Mouse (Mus musculus): ENCODE measurements at regions not wholly inside any gene's neighbourhood (a gene's known extent, or its start where the extent isn't known, plus 50 kb on each side); places are given as distances from the start of the nearest gene placed in this dataset.
A peak's percentile ranks its signal among the peaks of the same experiment; 100 is the strongest.

DNA sequence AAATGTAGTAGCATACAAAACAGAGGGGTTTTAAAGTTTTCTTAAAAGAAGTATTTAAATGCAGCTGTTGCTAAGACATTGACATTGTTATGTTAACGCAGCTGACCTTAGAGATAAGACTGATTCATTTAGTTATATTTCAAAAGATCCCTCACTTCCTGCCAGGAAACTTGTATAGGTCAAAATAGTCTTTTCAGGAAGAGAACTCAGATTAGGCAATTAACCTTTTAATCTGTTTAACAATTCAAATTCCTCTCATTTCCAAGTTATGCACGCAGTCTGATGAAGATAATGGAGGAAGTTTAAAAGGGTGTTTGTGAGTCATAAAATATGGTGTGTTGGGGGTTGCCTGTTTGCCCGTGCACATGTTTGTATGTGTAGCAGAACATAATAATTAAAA, 448.5 kb downstream of the Tmtc2 start:
- no peak for DNase-seq (ENCODE audit: low spot score in 2 of 2)

DNA sequence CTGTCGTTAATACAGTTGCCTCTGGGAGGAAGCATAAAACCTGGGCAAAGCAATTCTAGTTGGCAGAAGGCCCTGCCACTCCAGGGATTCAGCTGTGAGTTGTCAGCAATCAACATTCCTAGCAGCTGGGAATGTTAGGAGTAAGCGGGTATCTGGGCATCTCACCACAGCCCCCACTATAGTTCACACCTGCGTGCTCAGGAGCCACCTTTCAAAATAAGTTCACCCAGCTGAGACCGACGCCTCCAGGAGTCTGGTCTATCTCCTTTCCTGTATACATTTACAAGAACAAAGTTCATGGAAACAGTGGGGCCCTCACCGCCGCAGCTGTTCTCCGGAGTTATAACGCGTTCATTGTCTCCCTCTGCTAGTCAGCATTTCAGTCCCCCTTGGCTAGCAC, 454.0 kb downstream of the Tmtc2 start:
- no peak for DNase-seq (ENCODE audit: low spot score in 2 of 2)

DNA sequence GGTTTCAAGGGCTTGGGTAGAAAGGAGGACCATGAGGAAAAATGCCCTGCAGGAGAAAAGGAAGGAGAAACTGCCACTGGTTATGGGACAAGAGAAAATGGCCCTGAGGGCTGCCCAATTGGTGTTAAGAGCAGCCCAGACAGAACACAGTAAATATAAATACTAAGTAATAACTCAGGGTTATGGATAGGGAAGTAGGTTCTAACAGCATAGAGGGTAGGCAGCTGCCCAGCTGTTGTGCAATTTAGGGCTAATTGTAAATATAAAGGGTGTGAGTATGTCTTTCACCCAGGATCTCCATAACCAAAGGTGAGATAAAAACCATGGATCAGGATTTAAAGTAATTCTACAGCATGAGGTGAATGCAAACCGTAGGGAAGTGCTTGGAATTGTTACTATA, 458.1 kb downstream of the Tmtc2 start:
- DNase-seq (ENCODE audit: low spot score in 2 of 2), result no peak

DNA sequence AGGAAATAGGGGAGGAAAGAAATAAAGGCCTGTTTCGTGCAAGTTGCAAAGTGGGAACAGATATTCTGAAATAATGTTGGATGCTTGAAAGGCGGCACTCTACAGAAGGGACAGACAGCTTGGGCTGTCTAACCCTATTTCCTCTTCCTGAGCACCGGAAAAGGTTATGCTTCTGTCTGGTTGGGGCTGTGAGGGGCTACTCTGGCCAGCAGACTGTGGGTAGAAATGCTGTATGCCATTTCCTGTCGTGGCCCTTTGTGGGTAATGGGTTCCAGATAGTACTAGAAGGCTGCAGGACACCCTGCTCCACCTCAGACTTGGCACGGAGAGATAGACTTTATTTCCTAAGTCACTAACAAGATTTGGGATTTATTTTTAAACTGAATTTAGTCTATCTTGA, 459.3 kb downstream of the Tmtc2 start:
- DNase-seq (ENCODE audit: low spot score in 2 of 2), result no peak

DNA sequence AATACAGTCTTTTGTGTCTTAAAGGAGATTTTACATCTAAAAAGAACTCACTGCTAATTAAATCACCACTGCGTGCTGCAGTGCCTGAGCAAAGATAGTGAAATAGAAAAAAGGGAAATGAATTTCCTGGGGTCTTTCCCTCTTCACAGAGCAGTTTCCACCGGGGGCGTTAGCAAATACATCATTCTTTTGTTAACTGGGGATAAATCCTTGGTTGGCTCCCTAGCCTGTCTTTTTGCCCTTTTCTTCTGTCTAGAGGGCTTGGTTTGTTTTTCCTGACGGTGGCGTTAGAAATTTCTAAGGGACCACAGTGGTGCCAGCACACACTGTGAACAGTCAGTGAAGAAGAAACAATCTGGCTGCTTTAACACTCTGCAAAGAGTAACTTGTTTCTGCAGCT, 464.0 kb downstream of the Tmtc2 start:
- DNase-seq (ENCODE audit: low spot score in 2 of 2), result no peak

DNA sequence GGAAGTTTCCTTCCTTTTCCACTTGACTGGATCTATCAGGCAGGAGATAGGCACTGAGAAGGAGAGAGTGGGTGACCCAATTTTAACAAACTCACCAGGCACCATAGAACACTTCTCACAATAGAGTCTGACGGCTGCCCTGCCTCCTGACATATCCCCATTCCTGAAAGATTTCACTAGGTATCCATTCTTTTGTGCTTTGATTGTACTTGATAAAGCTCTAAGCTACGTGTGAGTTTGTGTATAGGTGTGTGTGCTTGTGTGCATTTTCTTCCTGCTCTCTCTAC, 477.3 kb downstream of the Tmtc2 start:
- DNase-seq (ENCODE audit: low spot score in 2 of 2), result no peak

DNA sequence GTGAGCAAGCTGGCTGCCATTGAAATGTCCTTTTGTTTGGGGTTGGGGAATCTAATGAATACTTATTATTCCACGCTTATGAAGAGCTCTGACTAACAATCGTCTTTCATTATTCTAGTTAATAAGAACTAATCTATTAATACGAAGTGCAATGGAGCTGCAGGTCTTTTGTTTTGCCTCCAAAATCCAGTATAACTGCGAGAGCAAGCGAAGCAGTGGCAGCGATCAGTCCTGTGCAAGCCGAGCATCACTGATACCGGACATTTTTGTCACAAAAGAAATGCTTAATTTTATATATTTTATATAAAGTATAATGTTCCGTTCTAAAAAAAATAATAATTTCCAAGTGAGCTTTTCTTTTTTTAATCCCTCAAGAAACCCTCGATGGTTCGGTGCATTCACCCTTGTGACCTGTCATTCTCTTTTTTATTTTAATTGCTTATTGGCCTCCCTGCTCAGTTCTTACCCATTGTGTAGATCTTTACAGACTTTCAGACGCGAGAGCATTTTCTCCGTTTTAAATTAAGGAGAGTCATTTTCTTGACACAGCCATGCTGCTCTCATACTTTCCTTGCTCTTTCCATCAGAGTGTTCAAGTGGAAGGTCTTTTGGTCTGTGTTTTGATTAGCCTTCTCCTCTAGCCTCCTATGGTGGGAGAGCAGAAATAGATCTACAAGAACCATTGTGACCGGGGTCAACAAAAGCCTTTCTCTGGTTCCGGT, 477.8 kb downstream of the Tmtc2 start:
- DNase-seq (ENCODE audit: low spot score in 2 of 2), result no peak

DNA sequence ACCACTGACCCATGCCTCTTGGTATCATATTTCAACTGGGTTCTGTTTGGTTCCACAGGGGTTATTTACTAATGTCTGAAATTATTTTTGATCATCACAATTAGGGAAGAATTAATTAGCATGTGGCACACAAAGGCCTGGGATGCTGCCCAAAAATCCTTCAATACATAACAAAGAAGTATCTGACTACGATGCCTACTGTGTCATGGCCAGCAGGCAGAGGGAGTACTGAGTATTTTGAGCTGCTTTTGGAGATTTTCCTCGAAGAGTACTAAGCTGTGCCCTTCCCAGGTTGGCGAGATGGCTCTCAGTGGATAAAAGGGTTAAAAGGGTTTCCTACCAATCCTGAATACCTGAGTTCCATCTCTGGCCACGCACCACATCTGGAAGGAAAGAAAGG, 478.5 kb downstream of the Tmtc2 start:
- DNase-seq (ENCODE audit: low spot score in 2 of 2), result no peak

DNA sequence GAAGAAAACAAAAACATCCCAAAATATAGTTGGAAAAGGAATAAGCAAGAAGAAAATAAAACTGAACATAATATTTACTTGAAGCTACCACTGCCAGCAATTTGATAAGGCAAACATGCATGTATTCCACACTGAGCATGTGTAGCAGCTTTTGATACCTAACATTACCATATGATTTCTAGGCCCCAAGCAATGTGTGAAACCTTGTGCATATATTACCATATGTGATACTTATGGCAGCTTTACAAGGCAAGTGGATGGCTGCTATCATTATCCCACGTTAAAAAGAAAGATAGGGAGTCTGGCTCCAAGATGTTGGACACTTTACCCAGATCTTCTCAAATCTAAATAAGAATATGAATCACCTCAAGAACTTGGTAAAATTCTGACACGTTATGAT, 497.4 kb downstream of the Tmtc2 start:
- DNase-seq (ENCODE audit: low spot score in 2 of 2), result no peak

DNA sequence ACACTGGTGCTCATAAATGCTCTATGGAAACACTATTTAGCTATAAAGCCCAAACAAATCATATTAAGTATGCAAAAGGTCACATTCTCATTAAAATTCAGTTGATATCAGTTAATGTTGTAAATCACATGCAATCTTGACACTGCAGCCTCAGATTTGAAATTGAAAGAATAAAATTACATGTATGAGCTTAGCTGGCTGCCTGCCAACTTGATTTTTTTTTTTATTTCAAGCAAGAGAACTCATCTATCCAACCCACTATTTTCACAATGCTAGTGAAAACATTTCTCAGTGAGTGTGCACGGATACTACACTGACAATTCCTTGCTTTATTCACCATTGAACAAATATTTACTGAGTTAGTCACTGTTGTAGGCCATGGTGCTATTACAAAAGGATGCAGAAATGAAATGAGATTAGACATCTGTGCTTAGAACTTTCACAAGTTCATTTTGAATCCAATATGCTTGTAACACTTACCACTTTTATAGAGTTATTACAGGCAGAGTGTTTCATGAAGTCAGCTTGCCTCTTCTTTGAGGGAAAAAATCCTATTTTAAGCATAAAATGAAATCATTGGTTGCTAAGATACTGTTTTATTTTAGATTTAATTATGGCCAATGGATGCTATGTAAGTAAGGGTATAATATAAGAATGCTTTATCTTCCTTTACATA, 539.4 kb downstream of the Tmtc2 start:
- DNase-seq (ENCODE audit: low spot score in 2 of 2), result peak in 1 of 2 experiments; percentile 3

DNA sequence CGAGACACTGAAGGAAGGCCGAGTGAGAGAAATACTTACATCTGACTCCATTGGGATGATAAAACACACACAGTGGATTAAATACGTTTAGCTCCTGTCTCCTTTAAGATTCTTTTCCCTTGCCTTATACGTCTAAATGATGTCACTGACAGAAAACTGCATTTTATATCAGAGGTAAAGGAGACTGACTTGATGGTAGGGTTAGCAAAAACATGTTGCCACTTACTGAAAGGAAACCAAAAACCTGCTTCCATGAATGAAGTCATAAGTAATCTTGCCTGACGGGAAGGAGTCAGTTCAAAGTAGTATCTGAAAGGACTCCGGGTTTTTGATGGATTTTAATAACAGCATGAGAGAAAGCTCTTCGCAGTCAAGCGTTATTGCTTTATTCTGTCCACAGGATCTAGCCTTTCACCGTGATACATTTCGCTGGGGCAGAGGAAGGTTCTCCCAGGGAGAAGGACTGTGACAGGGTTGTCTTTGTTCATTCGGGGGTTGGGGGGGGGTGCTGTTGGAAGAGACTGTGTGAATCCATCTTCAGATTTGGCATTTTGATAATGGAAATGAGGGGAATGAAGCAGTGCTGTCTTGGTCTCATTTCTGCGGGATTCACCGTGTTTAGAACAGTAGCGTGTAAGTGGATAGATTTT, 553.7 kb downstream of the Tmtc2 start:
- no peak for DNase-seq (ENCODE audit: low spot score in 2 of 2)

DNA sequence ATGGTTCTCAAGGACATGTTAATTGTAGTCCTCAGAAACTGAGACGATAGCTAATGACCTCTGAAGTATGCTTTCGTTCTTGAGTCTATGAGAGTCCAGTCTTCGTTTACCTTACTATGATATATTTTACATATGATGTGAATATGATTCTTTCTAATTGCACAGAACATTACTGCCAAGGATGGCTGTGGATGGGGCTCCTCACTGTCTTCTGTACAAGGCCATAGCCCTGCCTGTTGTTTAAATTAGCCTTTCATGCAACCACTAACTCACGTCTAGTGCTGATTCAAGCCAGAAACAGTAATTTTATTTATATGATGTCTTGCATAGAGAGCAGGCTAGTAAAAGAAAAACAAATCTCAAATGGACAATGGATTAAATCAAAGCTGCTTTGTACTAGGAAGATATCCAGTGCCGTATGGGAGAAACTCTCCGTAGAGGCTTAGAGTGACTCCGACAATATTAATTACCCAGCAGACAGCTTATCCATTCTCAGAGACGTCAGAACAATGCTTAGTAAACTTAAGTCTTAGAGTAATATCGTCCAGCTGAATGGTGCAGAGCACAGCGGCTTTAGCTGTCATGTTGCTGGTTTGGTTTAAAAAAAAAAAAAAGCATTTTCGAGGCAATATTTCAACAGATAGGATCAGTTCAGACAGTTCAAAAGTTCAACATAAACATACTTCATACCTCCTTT, 554.3 kb downstream of the Tmtc2 start:
- no peak for DNase-seq (ENCODE audit: low spot score in 2 of 2)
